Mouse (Mus musculus): ENCODE measurements around the gene Mtmr11.

GRCm38 (mm10) chr3:96161869-96162840, at the start of gene Mtmr11:
- TF ChIP-seq MAFK (IDR thresholded peaks at IDR 0.05; ENCODE audit: insufficient read depth, low read depth, low read length) = no peak
- TF ChIP-seq ZNF384 (IDR thresholded peaks at IDR 0.05; ENCODE audit: low read depth, low read length) = no peak
- no peak for TF ChIP-seq HCFC1 (IDR thresholded peaks at IDR 0.05; ENCODE audit: borderline replicate concordance, insufficient read depth, low read length)
